Mouse (Mus musculus) stomach, embryonic 14.5 days (tissue): ENCODE measurements at regions not wholly inside any gene's neighbourhood (a gene's known extent, or its start where the extent isn't known, plus 50 kb on each side); places are given as distances from the start of the nearest gene placed in this dataset.
A peak's percentile ranks its signal among the peaks of the same experiment; 100 is the strongest.

Experiments
- ATAC-seq: fragments of 200-750 bp; cut with Nextera tagmentation; 2 replicates; pipeline ENCODE4 v1.8.0; 2017; ENCODE audit warnings: low read depth, moderate TSS enrichment; ENCODE audit not compliant: insufficient number of reproducible peaks, insufficient read depth, low FRiP score
- H3K27ac ChIP-seq: fragments of 300-500 bp; sonication (generic); 2 replicates; pipeline ENCODE4 v1.5.1; 2014; ENCODE audit warnings: mild to moderate bottlenecking, low read length, moderate library complexity, mixed read lengths
- H3K27me3 ChIP-seq: fragments of 300-500 bp; sonication (generic); 2 replicates; pipeline ENCODE4 v1.6.1; 2014; ENCODE audit warnings: low read length, control low read depth, mixed read lengths; ENCODE audit not compliant: control insufficient read depth, insufficient read depth
- H3K36me3 ChIP-seq: fragments of 300-500 bp; sonication (generic); 2 replicates; pipeline ENCODE4 v1.6.1; 2014; ENCODE audit warnings: mild to moderate bottlenecking, control low read depth, low read length, moderate library complexity, mixed read lengths; ENCODE audit not compliant: control insufficient read depth, insufficient read depth
- H3K4me1 ChIP-seq: fragments of 300-500 bp; sonication (generic); 2 replicates; pipeline ENCODE4 v1.6.1; 2014; ENCODE audit warnings: low read length, control low read depth, mixed read lengths; ENCODE audit not compliant: control insufficient read depth, insufficient read depth
- H3K4me2 ChIP-seq: fragments of 300-500 bp; sonication (generic); replicated peaks from 2 replicates; pipeline ENCODE4 v1.6.1; 2014; ENCODE audit warnings: low read depth, low read length, control low read depth
- H3K4me3 ChIP-seq: fragments of 300-500 bp; sonication (generic); 2 replicates; pipeline ENCODE4 v1.5.1; 2014; ENCODE audit warnings: low read depth, low read length, control low read depth
- H3K9ac ChIP-seq: fragments of 300-500 bp; sonication (generic); replicated peaks from 2 replicates; pipeline ENCODE4 v1.6.1; 2014; ENCODE audit warnings: low read depth, mild to moderate bottlenecking, control low read depth, low read length, moderate library complexity, mixed read lengths
- H3K9me3 ChIP-seq: fragments of 300-500 bp; sonication (generic); 2 replicates; pipeline ENCODE4 v1.6.1; 2016; ENCODE audit warnings: low read depth, low read length, control low read depth; ENCODE audit not compliant: control insufficient read depth
- WGBS: fragments of 180-500 bp; shearing (Covaris S2); extraction: QIAGEN DNeasy Blood & Tissue Kit; methylation state at CpG from one replicate; pipeline ENCODE4 v1.1.7; 2014; 5-methylcytosine and 5-hydroxymethylcytosine counted together

DNA sequence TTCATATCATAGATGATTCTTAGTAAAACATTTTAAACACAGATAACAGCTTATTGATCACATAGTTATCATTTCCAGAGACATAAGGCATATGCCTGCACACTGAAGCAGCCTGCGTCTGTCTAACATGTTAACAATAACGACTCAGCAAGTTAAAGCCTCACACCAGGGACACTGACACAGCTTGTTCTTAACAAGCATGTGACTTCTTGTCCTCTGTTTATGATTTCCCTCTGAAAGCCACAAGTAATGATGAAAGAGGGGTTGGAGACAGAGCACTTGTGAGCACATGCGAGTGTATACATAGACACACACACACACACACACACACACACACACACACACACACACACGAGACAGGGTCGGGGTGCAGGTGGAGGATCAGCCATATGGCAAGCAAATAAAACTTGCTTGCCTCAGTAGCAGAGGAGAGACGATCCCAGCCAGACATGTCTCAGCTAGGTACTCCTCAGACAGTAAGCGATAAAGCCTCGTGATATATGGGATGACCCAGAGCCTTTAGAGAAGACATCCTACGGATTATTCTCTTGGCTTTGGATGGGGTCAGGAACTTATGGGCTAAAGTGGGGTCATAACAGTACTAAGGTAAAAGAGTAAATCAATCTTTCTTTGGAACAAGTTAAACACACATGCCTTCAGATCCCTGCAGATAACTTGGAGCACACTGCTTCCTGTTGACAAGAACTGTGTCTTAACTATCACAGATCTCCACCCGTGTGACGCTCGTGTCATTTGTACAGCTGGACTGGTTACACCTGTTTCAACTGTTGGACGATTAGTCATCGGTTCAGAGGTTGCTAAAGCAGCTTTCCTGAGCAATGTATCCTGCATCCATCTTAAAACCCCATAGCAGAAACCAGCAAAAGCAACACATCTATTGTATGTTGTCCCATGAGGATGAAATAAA, 51.4 kb upstream of the Ralgps2 start:
- no peaks in the 10 kb centered on the region for H3K27me3 ChIP-seq
- no peaks in the 10 kb centered on the region for H3K9me3 ChIP-seq
- no peak overlapping the region for H3K4me2 ChIP-seq
- 15% methylated on average over 14 of the region's 14 CpGs for WGBS
- no peak overlapping the region for H3K27ac ChIP-seq
- H3K36me3 ChIP-seq, result no peaks in the 10 kb centered on the region
- H3K4me3 ChIP-seq, result no peak overlapping the region
- peaks cover 13% of the 10 kb centered on the region; the same call in 1 of the 2 replicates for H3K4me1 ChIP-seq
- ATAC-seq, result peak; percentile 64
- H3K9ac ChIP-seq, result no peak overlapping the region

DNA sequence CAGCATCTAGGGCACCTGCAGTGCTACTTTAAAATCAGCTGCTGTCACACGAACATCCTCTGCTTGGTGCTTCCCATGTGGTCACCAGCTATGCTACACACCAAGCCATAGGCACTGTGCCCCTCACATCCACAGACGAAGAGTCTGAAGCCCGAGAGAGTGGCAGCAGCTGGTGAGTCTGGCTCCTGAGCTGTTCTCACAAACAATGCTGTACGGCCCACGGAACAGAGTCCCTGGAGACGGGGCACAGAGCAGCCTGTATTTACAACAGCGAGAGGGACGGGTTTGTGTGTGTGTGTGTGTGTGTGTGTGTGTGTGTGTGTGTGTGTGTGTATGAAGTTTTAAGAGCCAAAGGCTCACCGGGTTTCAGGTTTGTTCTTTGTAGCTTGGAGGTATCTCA, 50.7 kb upstream of the Ralgps2 start:
- Histone ChIP-seq H3K4me2 (no peak overlapping the region), H3K4me1 (peaks cover 13% of the 10 kb centered on the region; the same call in 1 of the 2 replicates), H3K27ac (no peak overlapping the region), H3K4me3 (no peak overlapping the region), H3K9me3 (no peaks in the 10 kb centered on the region), H3K9ac (no peak overlapping the region), H3K36me3 (no peaks in the 10 kb centered on the region), H3K27me3 (no peaks in the 10 kb centered on the region)
- no peak for ATAC-seq
- 22% methylated on average over 9 of the region's 9 CpGs for WGBS

DNA sequence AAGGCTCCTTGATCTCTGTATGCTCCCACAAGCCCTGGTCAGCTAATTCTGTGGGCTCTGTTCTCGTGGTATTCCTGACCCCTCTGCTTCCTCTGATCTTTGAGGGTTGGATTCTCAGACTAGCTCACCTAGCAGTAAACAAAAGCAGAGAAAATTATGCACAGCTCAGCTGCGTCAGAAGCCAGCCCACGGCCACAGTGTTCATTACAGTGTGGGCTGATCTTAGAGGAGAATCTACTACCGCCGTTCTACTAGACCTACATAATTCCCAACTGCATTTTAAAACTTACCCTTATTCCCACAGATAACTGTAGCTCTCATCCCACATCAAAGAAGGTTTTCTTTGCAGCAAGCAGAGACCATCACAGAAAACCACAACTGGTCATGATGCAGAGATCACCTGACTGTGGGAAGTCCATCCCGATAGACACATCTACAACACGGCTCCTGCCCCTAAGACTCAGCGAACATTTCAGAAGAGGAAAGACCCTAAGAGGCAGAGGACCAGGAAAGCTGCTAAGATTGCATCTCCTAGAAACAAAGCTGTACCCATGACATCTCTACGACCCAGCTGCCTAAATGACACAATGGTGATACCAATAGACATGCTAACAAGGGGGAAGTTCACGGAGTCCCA, 49.8 kb upstream of the Ralgps2 start:
- 86% methylated on average over 10 of the region's 10 CpGs for WGBS
- H3K27me3 ChIP-seq, result no peaks in the 10 kb centered on the region

More for the DNA sequence above, 49.8 kb upstream of the Ralgps2 start:
- Histone ChIP-seq H3K4me2 (no peak overlapping the region), H3K9ac (no peak overlapping the region), H3K27ac (no peak overlapping the region), H3K36me3 (no peaks in the 10 kb centered on the region), H3K4me3 (no peak overlapping the region), H3K9me3 (no peaks in the 10 kb centered on the region), H3K4me1 (peaks cover 13% of the 10 kb centered on the region; the same call in 1 of the 2 replicates)
- no peak for ATAC-seq
